Mouse (Mus musculus): Measurements from ENCODE around the gene Slc13a3. TPM values are rescaled to one million over a fixed set of nuclear protein-coding genes. Genes with fewer than 3 reads are reported as not detected.

Slc13a3 gene
- polyA plus RNA-seq, 1 experiment: 0.12 TPM

- DNase-seq (ENCODE audit: low read depth, low spot score): no peak
- WGBS: 25% methylated on average over 3 of the region's 3 CpGs
Measured at GRCm38 (mm10) chr2:165371066-165371465, 102.0 kb downstream of the Slc13a3 start.

- 70% methylated on average over 3 of the region's 3 CpGs for WGBS
- no peak for DNase-seq (ENCODE audit: low read depth, low spot score)
Measured at GRCm38 (mm10) chr2:165370348-165370747, 102.7 kb downstream of the Slc13a3 start.

GRCm38 (mm10) chr2:165368496-165368895, 104.5 kb downstream of the Slc13a3 start, which contains the start of gene Zfp663:
Gene Zfp663, minus strand, starts transcription at chr2:165368729.
- no peak for DNase-seq (ENCODE audit: low read depth, low spot score)
- 8% methylated on average over 27 of the region's 27 CpGs for WGBS

GRCm38 (mm10) chr2:165367868-165368439, 105.1 kb downstream of the Slc13a3 start:
- 6% methylated on average over 13 of the region's 13 CpGs for WGBS
- no peak for DNase-seq (ENCODE audit: low read depth, low spot score)

GRCm38 (mm10) chr2:165367047-165367520, 105.9 kb downstream of the Slc13a3 start:
- WGBS: 1% methylated on average over 6 of the region's 8 CpGs
- DNase-seq (ENCODE audit: low read depth, low spot score): peak; percentile 81

- 9% methylated on average over 21 of the region's 21 CpGs for WGBS
- no peak for DNase-seq (ENCODE audit: low read depth, low spot score)
Measured at GRCm38 (mm10) chr2:165364334-165365091, 108.5 kb downstream of the Slc13a3 start.

- DNase-seq (ENCODE audit: low read depth, low spot score): no peak
- 87% methylated on average over 6 of the region's 6 CpGs for WGBS
Measured at GRCm38 (mm10) chr2:165363282-165363681, 109.7 kb downstream of the Slc13a3 start.

- DNase-seq (ENCODE audit: low read depth, low spot score): no peak
Measured at GRCm38 (mm10) chr2:165360861-165361260, 112.2 kb downstream of the Slc13a3 start.

More at GRCm38 (mm10) chr2:165360861-165361260, 112.2 kb downstream of the Slc13a3 start:
- 3% methylated on average over 1 of the region's 1 CpGs for WGBS

Other genes with a start within 250 kb of the Slc13a3 start
- 0.11 and 0.12 TPM in 2 replicates for gene Cdh22, start 238.4 kb downstream of the Slc13a3 start, polyA plus RNA-seq (2012; rRNA removed)
- gene Slc35c2, start 185.4 kb downstream of the Slc13a3 start, polyA plus RNA-seq (2012; rRNA removed): 67.5 and 156 TPM in 2 replicates
- 39.4 and 57.0 TPM in 2 replicates for gene Elmo2, start 146.8 kb downstream of the Slc13a3 start, polyA plus RNA-seq (2012; rRNA removed)
- not detected in 2 replicates for gene Zfp663, start 104.5 kb downstream of the Slc13a3 start, polyA plus RNA-seq (2012; rRNA removed)
- gene Zfp334, start 85.0 kb downstream of the Slc13a3 start, polyA plus RNA-seq (2012; rRNA removed): 0.45 and 0.62 TPM in 2 replicates
- 0.69 and 1.8 TPM in 2 replicates for gene Ocstamp, start 72.8 kb downstream of the Slc13a3 start, polyA plus RNA-seq (2012; rRNA removed)
- 12.5 and 12.9 TPM in 2 replicates for gene Trp53rka, start 20.1 kb upstream of the Slc13a3 start, polyA plus RNA-seq (2012; rRNA removed)
- 4.8 and 7.0 TPM in 2 replicates for gene Slc2a10, start 30.6 kb upstream of the Slc13a3 start, polyA plus RNA-seq (2012; rRNA removed)
- gene Eya2, start 121.8 kb upstream of the Slc13a3 start, polyA plus RNA-seq (2012; rRNA removed): 1.1 and 1.5 TPM in 2 replicates